10 mouse cellular contexts compared by ENCODE assay signal in genomic region chr5:66367641-66368040, GRCm38 (mm10).
DNase-seq lines count a peak whose midpoint lies in the region.
"Had no signal": no experiment of that assay in that cellular context is flagged by ENCODE, and none has a peak within 500 bp of the region (broad histone marks: within the 10 kb centered on the region; RNA-seq: fewer than 3 reads in every experiment).

No protein-coding gene starts in this region.

- H3K4me1 ChIP-seq in hindbrain, embryonic 10.5 days (replicated peaks): peaks cover 29% of the 10 kb centered on the region

- H3K4me3 ChIP-seq in hindbrain, embryonic 10.5 days: no peak overlapping the region
- H3K4me3 ChIP-seq: layer of hippocampus, adult 2 months had no signal

- 76% methylated on average over 11 of the region's 11 CpGs for WGBS in hindbrain, embryonic 10.5 days

- DNase-seq in retina, postnatal 1 day: peak; percentile 62
- DNase-seq in retina, embryonic 14.5 days (ENCODE audit: low spot score): no peak
- DNase-seq in hindbrain, embryonic 10.5 days (ENCODE audit: low spot score): peak; percentile 14
- peak; percentile 65 for DNase-seq in mesoderm, embryonic 11.5 days (ENCODE audit: low read depth, low spot score)
- DNase-seq in lung, adult 18-20 months: no peak
- no peak for DNase-seq in thymus, adult 18-20 months
- DNase-seq in T-cell, adult 2 months (ENCODE audit: low spot score): no peak
- no peak for DNase-seq in gastrocnemius, postnatal 36 days
- DNase-seq: cerebellum, adult 8-10 months had no signal

- no peak overlapping the region; the same call in 1 of the 2 replicates for H3K27ac ChIP-seq in hindbrain, embryonic 10.5 days
- H3K27ac ChIP-seq: layer of hippocampus, adult 2 months had no signal

- no peaks in the 10 kb centered on the region for H3K27me3 ChIP-seq in hindbrain, embryonic 10.5 days (ENCODE audit: insufficient read depth, poor library complexity, severe bottlenecking)

- H3K36me3 ChIP-seq in hindbrain, embryonic 10.5 days: peaks cover under 1% of the 10 kb centered on the region; the same call in 1 of the 2 replicates

- intact Hi-C loops in gastrocnemius, postnatal 36 days (cut with DNase I): loop anchor here (2.0 kb wide), 1 partner anchor 85 kb away; no protein-coding TSS in a partner anchor

- no peaks in the 10 kb centered on the region for H3K9me3 ChIP-seq in hindbrain, embryonic 10.5 days

Comparison
In these comparisons a context has a peak if more than half of its experiments do, and no peak if none do; other contexts are left out.
1. DNase-seq: peak in retina, postnatal 1 day (single experiment), hindbrain, embryonic 10.5 days (single experiment) and mesoderm, embryonic 11.5 days (single experiment); none in retina, embryonic 14.5 days (single experiment), lung, adult 18-20 months (0 of 2), thymus, adult 18-20 months (0 of 2), T-cell, adult 2 months (single experiment) and gastrocnemius, postnatal 36 days (0 of 2).